ENCODE assay signal across 23 mouse cellular contexts in the genomic region with DNA sequence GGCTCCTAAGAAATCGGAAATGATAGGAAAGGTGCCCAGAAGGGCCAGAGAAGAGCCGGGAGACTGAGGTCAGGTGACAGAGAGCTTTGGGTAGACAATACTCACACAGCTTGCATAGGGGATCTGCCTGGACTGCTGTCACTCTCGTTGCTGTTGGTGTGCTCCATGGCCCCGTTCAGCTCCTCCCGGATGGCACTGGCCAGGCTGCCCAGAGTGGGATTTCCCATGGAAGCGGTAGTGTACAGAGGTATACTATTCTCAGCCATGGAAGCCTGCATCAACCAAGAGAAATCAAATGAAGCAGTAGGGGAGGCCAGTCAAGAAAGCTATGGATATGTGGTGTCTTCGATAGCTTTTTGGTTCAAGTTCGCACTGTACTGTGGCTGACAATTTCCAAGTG.
DNase-seq lines count a peak whose midpoint lies in the region; ATAC-seq and TF ChIP-seq lines count a peak whose summit lies in the region.
"Had no signal": no experiment of that assay in that cellular context is flagged by ENCODE, and none has a peak within 500 bp of the region (broad histone marks: within the 10 kb centered on the region; RNA-seq: fewer than 3 reads in every experiment).

No protein-coding gene starts in this region.

- H3K4me3 ChIP-seq in heart, adult 2 months = no peak overlapping the region
- no peak overlapping the region for H3K4me3 ChIP-seq in heart, embryonic 10.5 days
- no peak overlapping the region for H3K4me3 ChIP-seq in limb, embryonic 10.5 days

- no peak overlapping the region for H3K27ac ChIP-seq in heart, adult 2 months
- no peak overlapping the region for H3K27ac ChIP-seq in heart, embryonic 10.5 days
- H3K27ac ChIP-seq in limb, embryonic 10.5 days = no peak overlapping the region

- no peaks in the 10 kb centered on the region for H3K4me1 ChIP-seq in heart, adult 2 months (ENCODE audit: control insufficient read depth, insufficient read depth, low read length)
- H3K4me1 ChIP-seq in heart, embryonic 10.5 days = no peaks in the 10 kb centered on the region
- peaks cover 17% of the 10 kb centered on the region for H3K4me1 ChIP-seq in limb, embryonic 10.5 days

- no peak for TF ChIP-seq EP300 in heart, adult 2 months (IDR thresholded peaks at IDR 0.05; ENCODE audit: insufficient read depth, low read depth, low read length)

- H3K9ac ChIP-seq in heart, adult 2 months (ENCODE audit: low read depth, low read length) = no peak overlapping the region

- H3K9me3 ChIP-seq in heart, embryonic 10.5 days = no peaks in the 10 kb centered on the region
- no peaks in the 10 kb centered on the region for H3K9me3 ChIP-seq in limb, embryonic 10.5 days (replicated peaks)
- H3K9me3 ChIP-seq: G1E had no signal

- no peak for TF ChIP-seq POLR2A in heart, adult 2 months (IDR thresholded peaks at IDR 0.05; ENCODE audit: insufficient read depth, low read depth, low read length)

- intact Hi-C loops in heart, adult 2 months (cut with DNase I) = no loop called here

- H3K79me2 ChIP-seq in heart, adult 2 months (replicated peaks; ENCODE audit: control insufficient read depth, insufficient read depth, low read length) = no peaks in the 10 kb centered on the region

- H3K36me3 ChIP-seq in heart, adult 2 months (ENCODE audit: control insufficient read depth, insufficient read depth, low read length) = peaks cover 5% of the 10 kb centered on the region
- peaks cover 94% of the 10 kb centered on the region for H3K36me3 ChIP-seq in heart, embryonic 10.5 days
- H3K36me3 ChIP-seq in limb, embryonic 10.5 days = peaks cover 16% of the 10 kb centered on the region

- 0 out of 2 replicates have a peak, but pooled peaks have one; percentile 11 for ATAC-seq in monocyte, adult 5-6 weeks (replicated peaks; ENCODE audit: insufficient number of reproducible peaks, low FRiP score, low TSS enrichment, poor library complexity, severe bottlenecking)
- ATAC-seq: activated CD4-positive, CD25-positive, alpha-beta regulatory T cell, adult 4 months; CD4-positive, CD25-positive, alpha-beta regulatory T cell, adult 4 months; Patski had no signal

- no peaks in the 10 kb centered on the region for H3K27me3 ChIP-seq in heart, adult 2 months (ENCODE audit: control insufficient read depth, insufficient read depth, low read length)
- H3K27me3 ChIP-seq in heart, embryonic 10.5 days (ENCODE audit: insufficient read depth, poor library complexity, severe bottlenecking) = no peaks in the 10 kb centered on the region
- peaks cover 14% of the 10 kb centered on the region; the same call in 1 of the 2 replicates for H3K27me3 ChIP-seq in limb, embryonic 10.5 days (ENCODE audit: low read depth, poor library complexity, severe bottlenecking)
- H3K27me3 ChIP-seq: CH12.LX, Patski had no signal

- TF ChIP-seq CTCF in heart, adult 2 months (IDR thresholded peaks at IDR 0.05) = no peak

- WGBS in heart, adult 2 months = 96% methylated on average over 8 of the region's 8 CpGs
- 91% methylated on average over 8 of the region's 8 CpGs for WGBS in heart, embryonic 10.5 days
- WGBS in limb, embryonic 10.5 days = 96% methylated on average over 8 of the region's 8 CpGs

- DNase-seq in heart, adult 11 months = peak; percentile 78
- DNase-seq in heart, adult 2 months = no peak
- DNase-seq in heart, embryonic 10.5 days (ENCODE audit: low spot score) = peak; percentile 59
- no peak for DNase-seq in heart, adult 8-10 months (ENCODE audit: low spot score)
- DNase-seq in limb, embryonic 10.5 days (ENCODE audit: low spot score) = peak; percentile 20
- DNase-seq in thymus, postnatal 4 days = no peak
- no peak for DNase-seq in adrenal gland, adult 18-20 months (ENCODE audit: low spot score in 2 of 2)
- DNase-seq: adrenal gland, adult 2 months; adrenal gland, adult 8-10 months; adrenal gland, postnatal 10 days; adrenal gland, postnatal 14 days; adrenal gland, postnatal 25 days; adrenal gland, postnatal 36 days; B cell, adult 2 months; cerebellum, adult 11 months; cerebellum, adult 11-12 months; cerebellum, adult 18-20 months had no signal

Comparison
In these comparisons a context has a peak if more than half of its experiments do, and no peak if none do; other contexts are left out.
1. DNase-seq: peak in heart, adult 11 months (single experiment), heart, embryonic 10.5 days (single experiment) and limb, embryonic 10.5 days (single experiment); none in heart, adult 2 months (0 of 2), heart, adult 8-10 months (single experiment), thymus, postnatal 4 days (single experiment) and adrenal gland, adult 18-20 months (0 of 2).